Mouse (Mus musculus): ENCODE measurements around the gene Exoc3l4. TPM values are rescaled to one million over a fixed set of nuclear protein-coding genes. Genes with fewer than 3 reads are reported as not detected.
A peak's percentile ranks its signal among the peaks of the same experiment; 100 is the strongest.

Exoc3l4 gene
- total RNA-seq, 2 experiments from 2014 or later = 0.29 to 1.1 TPM

GRCm38 (mm10) chr12:111447898-111448760 is 31.3 kb downstream of the Exoc3l4 start:
- no peak for ATAC-seq (ENCODE audit: poor library complexity, severe bottlenecking)

GRCm38 (mm10) chr12:111448931-111449705 is 32.3 kb downstream of the Exoc3l4 start:
- ATAC-seq (ENCODE audit: poor library complexity, severe bottlenecking) = peak; percentile 61

- no peak for ATAC-seq (ENCODE audit: poor library complexity, severe bottlenecking)
Measured at GRCm38 (mm10) chr12:111450359-111450758, 33.5 kb downstream of the Exoc3l4 start.

GRCm38 (mm10) chr12:111451561-111451960 is 34.7 kb downstream of the Exoc3l4 start:
- no peak for ATAC-seq (ENCODE audit: poor library complexity, severe bottlenecking)

GRCm38 (mm10) chr12:111454021-111454420 is 37.2 kb downstream of the Exoc3l4 start:
- ATAC-seq (ENCODE audit: poor library complexity, severe bottlenecking) = no peak

GRCm38 (mm10) chr12:111454543-111455280 is 37.9 kb downstream of the Exoc3l4 start:
- no peak for ATAC-seq (ENCODE audit: poor library complexity, severe bottlenecking)

GRCm38 (mm10) chr12:111455311-111455846 is 38.6 kb downstream of the Exoc3l4 start:
- ATAC-seq (ENCODE audit: poor library complexity, severe bottlenecking) = no peak

GRCm38 (mm10) chr12:111455860-111456259 is 39.0 kb downstream of the Exoc3l4 start:
- no peak for ATAC-seq (ENCODE audit: poor library complexity, severe bottlenecking)

- no peak for ATAC-seq (ENCODE audit: poor library complexity, severe bottlenecking)
Measured at GRCm38 (mm10) chr12:111457742-111458141, 40.9 kb downstream of the Exoc3l4 start.

- no peak for ATAC-seq (ENCODE audit: poor library complexity, severe bottlenecking)
Measured at GRCm38 (mm10) chr12:111463570-111463969, 46.8 kb downstream of the Exoc3l4 start.

GRCm38 (mm10) chr12:111466369-111466768 is 49.6 kb downstream of the Exoc3l4 start:
- no peak for ATAC-seq (ENCODE audit: poor library complexity, severe bottlenecking)

- ATAC-seq (ENCODE audit: poor library complexity, severe bottlenecking) = no peak
Measured at GRCm38 (mm10) chr12:111468206-111468605, 51.4 kb downstream of the Exoc3l4 start.

- peak; percentile 87 for ATAC-seq (ENCODE audit: poor library complexity, severe bottlenecking)
Measured at GRCm38 (mm10) chr12:111469507-111469906, 52.7 kb downstream of the Exoc3l4 start.

GRCm38 (mm10) chr12:111471119-111471518 is 54.3 kb downstream of the Exoc3l4 start:
- peak; percentile 45 for ATAC-seq (ENCODE audit: poor library complexity, severe bottlenecking)

- no peak for ATAC-seq (ENCODE audit: poor library complexity, severe bottlenecking)
Measured at GRCm38 (mm10) chr12:111471721-111472120, 54.9 kb downstream of the Exoc3l4 start.

GRCm38 (mm10) chr12:111472886-111473285 is 56.1 kb downstream of the Exoc3l4 start:
- no peak for ATAC-seq (ENCODE audit: poor library complexity, severe bottlenecking)

- no peak for ATAC-seq (ENCODE audit: poor library complexity, severe bottlenecking)
Measured at GRCm38 (mm10) chr12:111474384-111474783, 57.6 kb downstream of the Exoc3l4 start.

- no peak for ATAC-seq (ENCODE audit: poor library complexity, severe bottlenecking)
Measured at GRCm38 (mm10) chr12:111474893-111475643, 58.3 kb downstream of the Exoc3l4 start.

- no peak for ATAC-seq (ENCODE audit: poor library complexity, severe bottlenecking)
Measured at GRCm38 (mm10) chr12:111478924-111479323, 62.1 kb downstream of the Exoc3l4 start.

GRCm38 (mm10) chr12:111479917-111480316 is 63.1 kb downstream of the Exoc3l4 start:
- ATAC-seq (ENCODE audit: poor library complexity, severe bottlenecking) = peak; percentile 59

All from megakaryocyte, adult 5-6 weeks (primary cell).